Mouse (Mus musculus): ENCODE results near the gene Sorbs2.

Gene Sorbs2

GRCm38 (mm10) chr8:45627246-45628241, 120.0 kb downstream of the Sorbs2 start:
- peak; percentile 49 to 57 for DNase-seq

GRCm38 (mm10) chr8:45628421-45629065, 121.0 kb downstream of the Sorbs2 start:
- DNase-seq = no peak

- DNase-seq = no peak
Measured at GRCm38 (mm10) chr8:45629066-45629430, 121.5 kb downstream of the Sorbs2 start.

- no peak for DNase-seq
Measured at GRCm38 (mm10) chr8:45631023-45631422, 123.4 kb downstream of the Sorbs2 start.

DNA sequence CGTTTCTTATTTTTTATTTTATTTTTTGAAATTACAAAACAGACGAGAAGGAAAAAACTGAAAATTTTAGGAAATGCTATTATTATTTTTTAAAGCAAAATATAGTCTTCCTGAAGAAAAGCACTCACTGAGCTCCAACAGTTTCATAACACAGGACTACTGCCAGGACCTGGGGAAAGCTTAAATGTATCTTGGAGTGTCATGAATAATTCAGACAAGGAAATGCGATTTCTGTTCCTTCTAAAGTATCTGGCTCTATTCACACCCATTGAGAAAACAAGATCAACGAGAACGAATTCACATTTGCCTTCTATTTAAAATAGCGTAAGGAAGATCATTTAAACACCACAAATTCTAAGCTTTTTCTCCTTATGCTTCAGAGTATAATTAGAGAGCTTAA, 127.6 kb downstream of the Sorbs2 start:
- no peak for DNase-seq

DNA sequence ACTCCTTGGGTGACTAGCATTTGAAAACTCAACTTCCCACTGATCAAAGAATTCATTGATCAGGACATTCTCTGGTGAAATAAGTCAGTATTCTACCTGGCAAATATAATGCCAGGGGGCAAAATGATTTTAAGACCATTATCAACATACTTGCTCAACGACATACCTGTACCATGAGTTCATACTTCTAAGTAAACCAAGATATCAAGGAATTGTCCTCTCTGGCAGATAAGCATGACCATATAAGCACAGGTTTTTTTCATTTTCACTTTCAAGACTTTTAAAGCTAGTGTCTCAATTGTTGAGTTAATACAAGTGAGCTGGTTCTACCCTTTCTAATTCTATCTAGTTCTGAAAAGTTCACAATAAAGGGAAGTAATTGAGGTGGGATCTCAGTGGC, 130.2 kb downstream of the Sorbs2 start:
- DNase-seq = no peak

DNA sequence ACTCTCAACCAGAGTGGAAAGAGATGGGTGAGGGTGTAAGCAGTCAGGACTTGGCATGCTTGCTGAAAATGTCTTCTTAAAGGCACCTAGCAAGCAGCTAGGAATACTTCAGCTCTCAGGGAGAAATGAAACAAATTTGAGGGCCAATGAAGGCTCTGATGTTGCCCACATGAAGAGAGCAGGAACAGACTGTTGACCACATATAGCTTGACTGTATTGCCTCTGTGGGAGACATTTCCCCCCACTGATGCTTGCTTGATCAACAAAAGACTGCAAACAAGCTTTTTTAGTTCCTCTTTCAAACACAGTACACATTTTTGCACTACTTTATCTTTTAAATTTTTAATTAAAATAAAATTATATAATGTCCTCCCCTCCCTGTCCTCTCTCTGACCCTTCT, 131.9 kb downstream of the Sorbs2 start:
- DNase-seq = no peak

DNA sequence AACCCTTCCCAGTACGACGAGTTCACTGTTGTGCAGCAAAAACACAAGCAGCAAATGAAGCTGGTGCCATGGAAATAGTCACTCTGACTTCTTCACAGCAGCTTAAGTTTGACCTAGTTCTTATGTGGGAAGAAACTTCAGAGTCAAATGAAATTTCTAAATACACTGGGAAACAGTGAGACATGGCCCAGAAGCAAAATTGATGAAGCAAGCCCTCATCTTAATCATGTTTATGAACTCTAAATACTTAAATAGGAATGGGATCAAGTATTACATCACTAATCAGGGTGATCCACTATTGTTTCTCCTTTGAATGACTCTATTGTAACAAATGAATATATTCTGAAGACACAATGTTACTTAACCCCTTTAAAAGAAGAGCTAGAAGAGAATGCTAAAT, 137.1 kb downstream of the Sorbs2 start:
- DNase-seq = no peak

DNA sequence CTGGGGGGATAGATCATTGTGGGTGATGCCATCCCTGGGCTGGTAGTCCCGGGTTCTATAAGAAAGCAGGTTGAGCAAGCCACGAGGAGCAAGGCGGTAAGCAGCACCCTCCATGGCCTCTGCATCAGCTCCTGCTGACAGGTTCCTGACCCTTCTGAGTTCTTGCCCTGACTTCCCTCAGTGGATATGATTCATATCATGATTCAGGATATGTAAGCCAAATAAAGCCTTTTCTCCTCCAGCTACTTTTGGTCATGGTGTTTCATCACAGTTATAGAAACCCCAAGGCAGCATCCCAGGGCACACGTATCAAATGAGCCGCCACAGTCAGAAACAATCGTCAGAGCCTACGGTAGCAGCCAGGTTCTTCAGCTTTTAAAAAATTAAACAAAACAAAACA, 141.5 kb downstream of the Sorbs2 start:
- DNase-seq = no peak

- DNase-seq = no peak
Measured at GRCm38 (mm10) chr8:45649966-45650365, 142.4 kb downstream of the Sorbs2 start.

DNA sequence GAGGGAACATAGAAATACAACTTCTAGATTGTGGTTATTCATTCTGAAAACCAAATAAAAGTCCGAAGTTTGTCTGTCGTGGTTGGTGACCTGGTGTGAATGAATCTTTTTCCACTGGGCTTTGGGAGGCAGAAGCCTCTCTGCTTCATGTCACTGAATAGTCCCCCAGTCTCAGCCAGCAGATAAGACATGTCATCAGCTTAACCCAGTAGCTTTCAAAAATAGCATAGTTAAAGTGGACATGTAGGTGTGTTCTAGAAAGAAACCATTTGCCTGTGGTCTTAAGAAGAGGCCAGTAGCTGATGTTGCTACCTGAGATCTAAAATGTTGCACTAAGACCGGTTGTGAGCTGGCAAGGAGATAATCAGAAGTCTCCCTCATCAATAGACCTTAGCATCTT, 150.4 kb downstream of the Sorbs2 start:
- no peak for DNase-seq

DNA sequence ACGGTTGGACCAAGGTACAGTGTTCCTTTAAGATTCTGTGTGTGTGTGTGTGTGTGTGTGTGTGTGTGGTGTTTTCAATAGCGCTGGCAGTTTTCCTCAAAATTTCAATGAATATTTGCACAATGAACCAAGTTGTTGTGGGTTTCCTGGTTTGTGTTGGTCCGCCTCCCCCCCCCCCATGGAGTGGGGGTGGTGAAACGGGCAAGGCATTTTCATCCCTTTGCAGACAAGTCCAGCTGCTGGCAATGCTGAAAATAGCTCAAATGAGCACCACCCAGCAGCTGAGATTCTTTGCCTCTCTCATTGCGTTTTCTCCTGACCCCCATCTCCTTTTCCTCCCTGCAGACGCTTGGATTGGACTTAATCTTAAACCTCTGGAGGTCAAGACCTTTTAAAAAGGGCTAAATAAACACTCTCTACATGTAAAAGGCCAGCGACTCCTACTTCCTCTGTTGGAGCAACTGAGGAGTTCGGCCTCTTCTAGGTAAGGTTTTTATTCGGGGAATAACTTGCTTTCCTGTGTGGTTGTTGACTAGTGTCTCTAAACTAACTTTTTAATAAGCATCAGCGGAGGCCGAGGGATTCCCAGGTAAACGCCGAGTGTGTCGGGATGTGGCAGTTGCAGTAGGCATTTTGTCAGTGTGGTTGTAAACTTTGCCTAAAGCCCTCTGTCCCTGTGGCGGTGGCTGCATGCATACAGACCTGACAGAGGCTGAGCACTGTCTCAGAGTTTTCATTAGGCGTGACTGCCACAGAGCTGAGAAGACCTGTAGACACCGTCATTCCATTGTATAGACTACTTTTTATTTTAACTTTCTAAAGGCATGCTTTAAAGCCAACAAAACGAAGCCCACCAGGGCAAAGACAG, 151.1 kb downstream of the Sorbs2 start:
- DNase-seq = no peak

GRCm38 (mm10) chr8:45659473-45659872, 151.9 kb downstream of the Sorbs2 start:
- no peak for DNase-seq

DNA sequence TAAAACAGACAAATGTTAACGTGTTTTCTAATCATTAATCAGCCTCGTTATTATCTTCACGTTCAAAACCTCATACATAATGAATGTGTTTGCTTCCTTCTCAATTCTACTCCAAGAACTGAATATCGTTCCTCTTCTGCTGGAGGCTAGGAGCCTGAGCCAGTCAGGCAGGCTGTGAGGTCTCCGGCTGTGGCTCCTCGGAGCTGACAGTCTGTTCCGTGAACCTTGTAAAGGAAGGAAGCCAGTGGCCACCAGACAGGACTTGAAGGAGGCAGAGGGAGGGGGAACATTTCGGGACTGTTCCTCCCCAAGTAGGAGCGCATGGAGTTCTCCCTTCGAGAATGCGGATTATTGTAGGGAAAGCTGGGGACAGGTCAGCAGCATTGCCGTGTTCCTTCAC, 153.0 kb downstream of the Sorbs2 start:
- no peak for DNase-seq

DNA sequence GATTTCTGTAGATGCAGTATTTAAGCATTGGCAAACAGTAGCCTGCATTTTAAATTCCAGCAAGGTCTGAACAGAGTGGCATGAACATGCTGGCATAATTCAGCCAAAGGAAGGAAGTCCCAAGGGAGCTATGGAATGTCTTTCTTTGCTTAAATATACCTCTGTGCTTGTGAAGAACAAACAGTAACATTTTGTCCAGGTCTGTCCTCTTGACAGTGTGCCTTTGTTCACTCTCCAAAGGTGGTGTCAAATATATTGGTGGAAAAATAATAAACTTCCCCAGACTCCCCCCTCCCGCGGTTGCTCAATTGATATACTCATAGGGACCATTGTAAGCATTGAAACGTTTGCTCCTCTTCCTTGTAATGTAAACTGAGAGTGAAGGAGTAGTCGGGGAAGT, 154.0 kb downstream of the Sorbs2 start:
- DNase-seq = no peak

DNA sequence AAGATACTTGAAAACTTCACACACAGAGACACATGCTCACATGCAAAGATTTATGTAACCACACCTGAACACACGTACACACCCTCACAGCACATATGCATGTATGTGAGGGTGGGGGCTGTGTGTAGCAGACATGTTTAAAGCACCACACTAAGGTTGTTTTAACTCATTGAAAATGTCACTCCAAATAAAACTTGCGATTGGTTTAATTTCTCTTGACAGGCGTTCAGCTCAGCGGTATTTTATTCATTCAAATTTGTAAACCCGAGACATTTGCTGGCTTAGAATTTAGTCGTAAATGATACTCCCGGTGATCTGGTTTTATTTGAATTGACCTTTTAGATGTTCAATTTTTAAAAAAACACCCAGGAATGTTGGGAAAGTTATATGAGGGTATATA, 158.6 kb downstream of the Sorbs2 start:
- DNase-seq = no peak

DNA sequence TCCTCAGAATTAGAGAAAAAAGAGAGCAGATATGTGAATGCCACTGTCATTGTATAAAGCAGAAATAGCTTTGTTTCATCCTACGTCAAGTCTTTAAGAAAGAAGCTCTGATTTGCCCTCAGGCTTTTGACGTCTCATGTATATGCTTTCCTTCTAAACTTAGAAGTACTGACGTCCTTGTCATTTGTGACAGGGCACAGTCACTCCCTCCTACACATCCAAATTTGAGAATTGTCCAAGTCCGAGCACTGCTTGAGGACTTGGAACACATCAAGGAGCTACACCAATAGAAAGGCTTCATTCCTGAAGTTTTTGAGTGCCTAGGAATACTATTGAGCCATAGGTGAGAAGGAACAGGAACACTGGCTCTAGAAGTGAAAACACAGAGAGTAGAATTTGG, 165.6 kb downstream of the Sorbs2 start:
- no peak for DNase-seq

GRCm38 (mm10) chr8:45675821-45676279, 168.3 kb downstream of the Sorbs2 start:
- DNase-seq = no peak

DNA sequence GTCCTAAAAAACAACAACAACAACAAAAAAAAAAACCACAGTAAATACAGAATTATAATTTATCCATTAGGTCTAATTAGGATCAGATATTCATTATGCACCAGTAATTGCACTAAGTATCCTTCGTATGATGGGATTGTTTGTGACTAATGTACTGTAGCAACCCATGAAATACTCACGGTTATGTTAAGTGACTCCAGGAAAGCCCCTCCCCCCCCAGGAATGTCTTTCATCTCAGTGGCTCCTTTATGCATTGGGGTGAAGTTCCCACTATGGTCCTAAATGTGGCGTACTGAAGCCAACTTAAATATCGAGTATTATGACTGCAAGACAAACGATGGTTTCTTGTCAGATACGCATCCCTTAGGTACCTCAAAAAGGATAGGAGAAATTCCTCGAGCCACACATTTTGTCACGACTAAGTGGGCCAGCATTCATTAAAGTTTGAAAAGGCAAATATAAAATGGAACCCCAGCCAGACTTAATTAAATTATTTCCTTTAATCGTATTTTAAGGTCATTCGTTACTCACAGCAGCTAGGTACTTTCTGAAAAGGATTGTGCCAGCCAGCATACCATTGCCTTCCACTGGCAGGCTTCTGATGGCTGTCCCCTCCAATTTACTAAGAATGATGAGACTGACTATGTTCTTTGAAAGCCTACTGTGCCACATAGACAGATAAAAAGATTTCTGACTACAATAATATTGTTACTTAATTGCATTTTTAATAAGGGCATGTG, 169.7 kb downstream of the Sorbs2 start:
- DNase-seq = no peak

- DNase-seq = no peak
Measured at GRCm38 (mm10) chr8:45677854-45678241, 170.3 kb downstream of the Sorbs2 start.

DNA sequence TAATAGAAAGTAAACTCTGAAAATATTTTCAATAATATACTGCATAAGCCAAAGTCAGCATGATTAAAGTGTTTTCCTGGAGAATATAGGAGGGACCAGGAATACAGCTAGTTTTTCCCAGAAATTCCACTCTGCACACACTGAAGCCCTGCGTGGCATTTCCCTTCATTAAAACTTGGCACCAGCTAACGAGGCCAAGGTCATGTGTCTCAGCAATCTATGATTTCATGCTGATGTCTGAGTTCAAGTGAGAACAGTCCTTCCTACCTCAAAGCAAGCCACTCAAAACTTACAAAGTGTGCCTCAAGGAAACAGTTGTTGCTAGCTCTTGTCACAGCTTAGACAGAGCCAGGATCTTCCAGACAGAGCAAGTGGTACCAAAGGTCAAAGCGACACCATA, 173.6 kb downstream of the Sorbs2 start:
- no peak for DNase-seq

DNA sequence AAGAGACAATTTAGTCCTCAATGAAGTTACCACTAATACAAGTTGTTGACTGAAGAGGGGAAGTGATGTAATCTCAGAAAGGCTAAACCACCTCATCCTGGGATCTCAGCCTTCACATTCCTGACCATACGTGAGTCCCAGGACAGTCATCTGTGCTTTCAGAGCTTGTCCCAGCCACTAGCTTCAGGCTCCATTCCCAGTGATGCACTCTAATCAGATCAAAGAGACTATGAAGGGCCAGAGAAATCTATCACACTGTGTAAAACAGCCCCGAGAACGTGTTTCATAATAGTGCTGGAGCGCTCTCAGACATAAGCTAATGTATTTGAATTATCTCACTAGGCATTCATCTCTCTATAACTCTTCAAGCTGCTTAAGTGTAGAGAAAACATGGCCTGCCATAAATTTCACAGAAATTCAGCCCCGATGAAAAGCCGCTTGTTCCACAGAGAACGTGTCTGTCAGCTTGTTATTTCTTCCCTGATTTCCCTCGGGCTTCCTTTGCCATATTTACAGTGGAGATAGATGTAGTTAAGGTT, 175.3 kb downstream of the Sorbs2 start:
- DNase-seq = no peak
